Mouse (Mus musculus) A20 (cell line): ENCODE results near the gene Heatr4.

Experiments
- DNase-seq: peaks from one replicate; pipeline ENCODE4 v3.0.0-alpha.2; 2011; ENCODE audit warnings: low read depth, low spot score

The Heatr4 gene

DNA sequence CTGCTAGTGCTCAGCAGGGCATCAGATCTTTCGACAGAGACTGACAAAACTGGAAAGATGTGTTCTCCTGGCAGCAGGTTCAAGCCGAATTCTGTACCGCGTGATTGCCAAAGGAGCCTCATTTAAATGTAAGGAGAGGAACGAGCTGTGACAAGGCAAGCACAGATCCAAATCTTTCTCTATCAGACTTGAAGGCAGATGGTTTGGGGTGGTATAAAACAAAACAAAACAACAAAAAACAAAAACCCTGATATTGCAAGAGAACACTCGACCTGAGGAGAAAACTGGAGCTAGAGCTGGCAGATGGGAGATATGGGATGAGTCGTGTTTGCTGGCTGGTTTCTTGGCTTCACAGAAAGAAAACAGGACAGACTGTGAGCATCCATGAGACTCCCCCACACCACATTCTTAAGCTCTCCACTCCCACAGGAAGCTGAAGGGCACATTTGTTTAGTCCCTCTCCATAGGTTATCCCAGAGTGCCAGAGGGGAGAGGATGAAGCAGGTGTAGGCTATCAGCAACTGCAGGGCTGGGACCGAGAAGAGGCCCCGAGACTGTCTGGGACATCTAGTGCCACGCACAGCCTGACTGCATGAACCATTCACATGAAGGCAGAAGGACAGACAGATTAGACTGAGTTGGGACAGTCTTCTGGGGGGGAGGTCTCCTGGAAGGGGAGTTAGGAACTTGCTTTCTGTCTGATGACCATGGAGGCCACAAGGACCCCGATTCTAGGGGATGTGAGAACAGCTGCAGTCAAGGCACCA is 13.9 kb upstream of the Heatr4 start:
- DNase-seq: no peak

DNA sequence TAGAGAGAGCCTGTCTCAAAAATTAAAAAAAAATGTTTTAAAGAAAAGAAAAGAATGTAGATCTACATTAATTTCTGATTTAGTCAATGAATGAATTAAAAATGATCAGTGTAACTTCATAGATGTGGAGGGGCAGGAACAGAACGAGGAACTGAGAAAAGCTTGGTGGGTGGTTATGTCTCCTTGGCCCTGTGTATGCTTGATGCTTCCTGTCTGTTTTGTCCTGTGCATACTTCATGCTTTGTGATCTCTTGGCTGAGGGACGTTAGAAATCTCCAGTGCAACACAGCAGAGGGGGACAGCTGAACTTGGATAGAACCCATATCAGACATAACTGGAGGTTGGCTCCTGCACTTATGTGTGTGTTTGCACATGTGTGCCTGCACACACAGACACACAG is 12.6 kb upstream of the Heatr4 start:
- peak; percentile 52 for DNase-seq

DNA sequence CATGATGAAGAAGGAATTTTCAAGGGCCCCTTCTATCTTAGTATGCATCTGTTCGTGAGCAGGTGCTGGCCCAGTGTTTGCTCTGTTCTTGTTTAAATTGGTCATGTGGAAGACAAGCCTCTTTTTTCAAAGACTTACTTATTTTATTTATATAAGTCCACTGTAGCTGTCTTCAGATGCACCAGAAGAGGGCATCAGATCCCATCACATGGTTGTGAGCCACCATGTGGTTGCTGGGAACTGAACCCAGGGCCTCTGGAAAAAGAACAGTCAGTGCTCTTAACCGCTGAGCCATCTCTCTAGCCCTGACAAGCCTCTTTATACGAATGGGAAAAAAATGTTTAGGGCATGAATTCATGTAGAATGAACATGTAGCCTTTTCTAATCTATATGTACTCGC is 4.7 kb upstream of the Heatr4 start:
- peak; percentile 16 for DNase-seq

DNA sequence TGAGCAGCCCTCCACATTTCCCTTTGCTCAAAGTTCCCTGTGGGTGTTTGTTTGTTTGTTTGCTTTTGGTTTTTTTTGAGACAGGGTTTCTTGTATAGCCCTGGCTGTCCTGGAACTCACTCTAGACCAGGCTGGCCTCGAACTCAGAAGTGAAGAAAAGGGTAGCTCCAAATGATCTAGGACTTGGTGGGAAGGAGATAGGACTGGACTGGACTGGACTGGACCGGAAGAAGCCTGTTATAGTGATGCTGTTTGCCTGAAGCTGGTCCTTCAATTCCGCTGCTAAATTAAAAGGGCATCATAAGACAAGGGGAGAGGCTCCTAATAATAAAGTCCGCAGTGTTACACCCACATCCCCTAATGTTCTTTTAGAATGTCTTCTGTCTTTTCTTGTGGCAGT is 3.8 kb upstream of the Heatr4 start:
- no peak for DNase-seq

DNA sequence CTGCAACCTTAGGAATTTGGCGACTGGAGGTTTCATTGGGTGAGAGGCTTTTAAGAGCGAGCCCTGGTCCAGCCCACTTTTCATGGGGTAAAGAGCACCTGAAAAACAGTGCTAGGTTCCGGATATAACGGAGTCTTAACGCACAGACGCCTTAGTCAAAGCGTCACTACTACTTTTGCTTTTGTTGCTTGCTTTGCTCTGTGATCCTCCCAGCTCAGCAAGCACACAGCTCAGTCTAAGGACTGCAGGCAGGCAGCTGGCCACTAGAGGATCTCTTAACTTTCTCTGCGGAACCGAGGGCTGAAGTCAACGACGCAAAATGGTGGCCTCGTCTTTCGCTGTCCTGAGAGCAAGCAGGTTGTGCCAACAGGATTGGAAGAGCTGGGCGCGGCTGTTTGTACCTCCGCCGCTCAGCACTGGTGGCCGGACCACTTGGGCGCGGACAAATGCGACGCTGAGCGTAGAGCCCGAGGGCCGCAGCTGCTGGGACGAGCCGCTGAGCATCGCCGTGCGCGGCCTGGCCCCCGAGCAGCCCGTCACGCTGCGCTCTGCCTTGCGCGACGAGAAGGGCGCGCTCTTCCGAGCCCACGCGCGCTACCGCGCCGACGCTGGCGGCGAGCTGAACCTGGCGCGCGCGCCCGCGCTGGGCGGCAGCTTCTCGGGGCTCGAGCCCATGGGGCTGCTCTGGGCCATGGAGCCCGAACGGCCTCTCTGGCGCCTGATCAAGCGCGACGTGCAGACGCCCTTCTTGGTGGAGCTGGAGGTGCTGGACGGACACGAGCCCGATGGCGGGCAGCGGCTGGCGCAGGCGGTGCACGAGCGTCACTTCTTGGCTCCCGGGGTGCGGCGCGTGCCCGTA is 3.2 kb upstream of the Heatr4 start, which contains the start of gene Acot2:
TSS of gene Acot2 (plus strand) at position 279 of the 859 bp plus-strand sequence.
- peak; percentile 92 for DNase-seq

DNA sequence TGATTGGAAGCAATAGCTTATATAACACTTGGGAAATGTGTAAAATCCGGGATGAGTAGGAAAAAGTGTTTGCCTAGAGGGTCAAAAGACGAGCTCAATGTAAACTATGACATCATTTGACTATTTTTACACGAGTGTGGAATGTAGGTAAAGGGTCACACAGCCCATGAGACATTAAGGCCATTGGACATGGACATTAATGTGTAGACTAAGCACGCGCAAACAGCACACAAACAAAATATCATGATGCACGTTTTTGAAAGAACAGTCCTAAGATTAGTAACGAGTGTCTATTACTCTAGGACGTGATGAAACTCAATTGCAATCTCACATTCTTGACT is 2.6 kb upstream of the Heatr4 start:
- no peak for DNase-seq

GRCm38 (mm10) chr12:83981615-83982014 is 3.0 kb downstream of the Heatr4 start:
- no peak for DNase-seq

- no peak for DNase-seq
Observed at GRCm38 (mm10) chr12:83978862-83979261, 5.8 kb downstream of the Heatr4 start.

- peak; percentile 93 for DNase-seq
Observed at GRCm38 (mm10) chr12:83972117-83972516, 12.5 kb downstream of the Heatr4 start.

DNA sequence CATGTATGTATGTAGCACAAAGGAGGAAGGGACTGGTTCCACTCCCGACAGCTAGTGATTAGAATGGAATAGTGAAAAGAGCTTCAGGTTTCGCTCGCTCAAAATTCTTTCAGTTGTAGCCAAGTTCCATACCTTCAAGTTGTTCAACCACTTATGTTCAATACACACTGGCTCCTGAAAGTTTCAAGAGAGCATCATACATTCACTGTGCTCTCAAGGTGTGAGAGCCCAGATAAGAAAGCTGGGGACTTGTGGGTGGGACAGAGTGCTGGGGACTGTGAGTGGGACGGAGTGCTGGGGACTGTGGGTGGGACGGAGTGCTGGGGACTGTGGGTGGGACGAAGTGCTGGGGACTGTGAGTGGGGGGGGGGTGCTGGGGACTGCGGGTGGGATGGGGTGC is 19.4 kb downstream of the Heatr4 start:
- DNase-seq: no peak

- DNase-seq: no peak
Observed at GRCm38 (mm10) chr12:83958278-83958677, 26.4 kb downstream of the Heatr4 start.

DNA sequence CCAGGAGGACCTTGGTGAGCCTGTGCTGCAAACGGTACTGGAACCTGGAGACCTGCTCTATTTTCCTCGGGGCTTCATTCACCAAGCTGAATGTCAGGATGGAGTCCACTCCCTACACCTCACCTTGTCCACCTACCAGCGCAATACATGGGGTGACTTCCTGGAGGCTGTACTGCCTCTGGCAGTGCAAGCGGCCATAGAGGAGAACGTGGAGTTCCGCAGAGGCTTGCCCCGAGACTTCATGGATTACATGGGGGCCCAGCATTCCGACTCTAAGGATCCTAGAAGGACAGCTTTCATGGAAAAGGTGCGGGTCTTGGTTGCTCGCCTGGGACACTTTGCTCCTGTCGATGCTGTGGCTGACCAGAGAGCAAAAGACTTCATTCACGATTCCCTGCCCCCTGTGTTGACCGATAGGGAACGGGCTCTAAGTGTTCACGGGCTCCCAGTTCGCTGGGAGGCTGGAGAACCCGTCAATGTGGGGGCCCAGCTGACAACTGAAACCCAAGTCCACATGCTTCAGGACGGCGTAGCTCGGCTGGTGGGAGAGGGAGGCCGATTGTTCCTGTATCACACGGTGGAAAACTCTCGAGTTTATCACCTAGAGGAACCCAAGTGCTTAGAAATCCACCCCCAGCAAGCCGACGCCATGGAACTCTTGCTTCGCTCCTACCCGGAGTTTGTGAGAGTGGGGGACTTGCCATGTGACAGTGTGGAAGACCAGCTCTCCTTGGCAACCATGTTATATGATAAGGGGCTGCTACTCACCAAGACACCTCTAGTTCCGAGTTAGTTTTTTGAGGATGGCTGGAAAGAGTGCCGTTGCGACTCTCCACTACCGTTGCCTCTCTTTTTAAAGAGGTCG is 32.7 kb downstream of the Heatr4 start:
- DNase-seq: no peak

GRCm38 (mm10) chr12:83950840-83951701 is 33.6 kb downstream of the Heatr4 start:
- DNase-seq: peak; percentile 67

- DNase-seq: peak; percentile 88
Observed at GRCm38 (mm10) chr12:83950493-83950839, 34.2 kb downstream of the Heatr4 start, which contains the start of gene Riox1. Gene Riox1, plus strand, starts transcription at chr12:83950608.

DNA sequence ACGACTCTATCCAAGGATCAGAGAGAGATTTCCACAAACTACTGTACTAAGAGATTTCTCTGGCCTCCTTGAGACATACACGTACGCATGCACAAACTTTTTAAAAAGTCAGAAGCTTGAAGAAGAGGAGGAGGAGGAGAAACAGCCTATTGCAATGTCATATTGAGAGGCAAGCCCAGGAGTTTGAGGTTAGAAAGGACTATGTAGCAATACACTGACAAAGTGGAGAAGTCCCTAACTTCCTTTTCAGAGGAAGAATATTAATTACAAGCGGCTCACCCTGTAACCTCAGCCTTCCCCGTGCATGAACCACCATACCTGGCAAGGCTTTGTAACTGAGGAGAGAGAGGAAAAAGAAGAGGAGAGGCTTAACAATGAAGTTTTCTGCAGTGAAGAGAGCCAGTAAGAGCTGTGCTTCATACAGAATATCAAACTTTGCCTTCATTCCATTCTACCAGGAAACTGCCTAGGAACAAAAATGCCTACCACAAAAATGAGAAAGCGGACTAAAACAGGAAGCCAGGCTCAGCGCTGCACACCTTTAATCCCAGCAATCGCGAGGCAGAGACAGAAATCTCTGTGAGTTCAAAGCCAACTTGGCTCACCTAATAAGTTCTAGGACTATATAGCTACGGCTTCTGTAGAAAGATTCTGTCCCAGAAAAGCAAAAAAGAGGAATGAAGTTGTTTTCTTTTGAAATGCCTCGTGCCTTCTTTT is 34.7 kb downstream of the Heatr4 start:
- DNase-seq: no peak

GRCm38 (mm10) chr12:83949043-83949442 is 35.6 kb downstream of the Heatr4 start:
- DNase-seq: peak; percentile 57

DNA sequence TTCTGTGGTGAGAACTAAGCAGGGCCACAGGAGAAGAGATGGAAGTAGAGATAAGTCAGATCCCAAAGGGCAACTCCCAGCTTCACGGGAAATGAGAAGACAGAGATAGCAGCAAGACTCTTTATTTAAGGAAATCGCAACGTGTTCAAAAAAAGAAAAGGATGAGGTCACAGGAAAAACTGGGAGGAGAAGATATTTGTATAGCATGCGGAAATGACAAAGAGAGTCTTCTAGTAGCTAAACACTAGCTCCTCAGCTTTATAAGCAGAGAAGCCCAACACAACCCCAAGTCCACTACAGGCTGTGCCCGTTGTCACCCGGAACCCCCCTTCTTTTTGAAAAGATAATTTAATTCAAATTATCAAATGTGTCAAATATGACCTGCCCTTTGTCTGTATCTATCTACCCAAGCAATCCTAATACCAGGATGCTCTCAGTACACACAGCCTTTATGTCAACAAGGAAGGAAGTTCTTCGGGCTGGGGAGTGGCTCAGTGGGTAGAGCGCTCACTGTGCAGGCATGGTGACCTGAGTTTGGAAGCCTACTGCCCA is 37.3 kb downstream of the Heatr4 start:
- DNase-seq: no peak

DNA sequence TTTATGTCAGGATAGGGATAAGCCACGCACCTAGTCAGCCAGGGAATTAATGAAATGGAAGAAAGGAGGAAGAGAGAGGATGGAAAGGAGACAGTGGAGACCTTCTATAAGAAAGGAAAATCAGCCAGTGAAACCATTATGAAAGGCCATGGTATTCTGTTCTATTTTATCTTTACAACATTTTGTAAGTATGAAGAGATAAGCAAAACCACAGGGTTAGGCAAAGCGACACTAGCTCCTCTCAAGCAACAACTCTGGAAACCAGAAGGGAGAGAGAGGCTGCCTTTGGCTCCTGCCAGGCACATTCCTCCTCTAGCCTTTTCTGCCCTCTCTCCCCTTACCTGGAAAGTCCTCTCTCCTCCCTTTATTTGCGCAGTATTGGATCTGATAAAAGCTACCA is 42.7 kb downstream of the Heatr4 start:
- no peak for DNase-seq

DNA sequence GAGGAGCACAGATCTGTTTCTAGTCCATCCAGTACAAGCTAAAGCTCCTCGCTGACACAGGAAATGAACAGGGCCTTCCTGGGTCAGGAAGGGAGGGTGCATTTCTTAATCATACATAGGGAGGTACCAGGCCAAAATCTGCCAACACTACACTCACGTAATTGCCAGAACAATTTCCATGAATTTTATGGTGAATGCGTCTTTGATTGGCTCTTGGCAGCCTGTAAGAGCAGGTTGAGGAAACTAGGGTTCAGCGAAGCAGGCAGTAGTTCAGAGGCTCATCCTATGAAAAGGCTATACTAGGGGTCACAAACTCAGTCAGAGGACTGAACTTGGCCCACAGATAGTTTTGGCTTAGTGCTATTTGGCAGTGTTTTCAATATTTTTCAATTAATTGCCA is 44.6 kb downstream of the Heatr4 start:
- no peak for DNase-seq

GRCm38 (mm10) chr12:83939332-83939731 is 45.3 kb downstream of the Heatr4 start:
- DNase-seq: no peak
